ENCODE assay signal across 14 mouse cellular contexts in the genomic region with DNA sequence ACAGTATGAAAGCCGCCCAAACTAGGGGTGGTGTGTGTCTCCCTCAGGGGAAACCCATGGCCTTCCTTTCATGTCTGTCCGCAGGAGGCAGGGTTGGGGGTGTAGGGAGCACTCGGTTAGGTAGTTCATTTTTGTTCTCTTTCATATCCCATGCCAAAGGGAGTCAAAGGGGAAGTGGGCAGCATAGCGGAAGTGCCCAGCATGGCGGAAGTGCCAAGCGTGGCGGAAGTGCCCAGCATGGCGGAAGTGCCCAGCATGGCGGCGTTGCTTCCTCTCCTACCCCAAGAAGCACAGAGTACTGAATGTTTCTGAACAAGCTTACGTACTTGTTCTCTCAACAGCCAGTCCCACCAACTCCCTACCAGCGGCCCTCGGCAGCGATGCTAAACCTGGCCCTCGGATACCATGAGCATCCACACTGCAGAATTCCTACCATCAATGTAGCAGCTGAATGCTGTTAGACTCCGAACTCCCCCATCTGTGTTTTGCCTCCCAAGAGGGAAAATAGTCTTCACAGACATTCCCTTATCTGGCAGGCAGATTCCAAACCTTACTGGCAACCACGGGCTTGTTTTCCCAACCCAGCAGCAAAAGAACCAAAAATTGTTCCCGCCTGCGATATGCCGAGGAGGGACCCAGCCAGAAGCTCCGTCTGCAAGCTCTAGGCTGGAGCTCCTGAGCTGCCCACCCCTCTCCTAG.
DNase-seq lines count a peak whose midpoint lies in the region; ATAC-seq lines count a peak whose summit lies in the region.
"Had no signal": no experiment of that assay in that cellular context is flagged by ENCODE, and none has a peak within 500 bp of the region (broad histone marks: within the 10 kb centered on the region; RNA-seq: fewer than 3 reads in every experiment).

No protein-coding gene starts in this region.

- DNase-seq in heart, embryonic 10.5 days (ENCODE audit: low spot score) = peak; percentile 70
- DNase-seq in midbrain, embryonic 11.5 days (ENCODE audit: low spot score, missing footprints) = no peak
- DNase-seq in R1 (ENCODE audit: low read depth, low spot score) = peak; percentile 10
- DNase-seq in spleen, adult 18-20 months = no peak
- DNase-seq in kidney, adult 9 months = no peak
- DNase-seq: cerebellum, adult 9-10 months; kidney, postnatal 14 days had no signal

- WGBS in heart, embryonic 10.5 days = 80% methylated on average over 21 of the region's 21 CpGs
- WGBS in heart, embryonic 11.5 days (ENCODE audit: insufficient replicate concordance) = 76% methylated on average over 21 of the region's 21 CpGs
- 93% methylated on average over 21 of the region's 21 CpGs for WGBS in midbrain, embryonic 13.5 days
- 94% methylated on average over 21 of the region's 21 CpGs for WGBS in midbrain, embryonic 11.5 days
- 79% methylated on average over 21 of the region's 21 CpGs for WGBS in forebrain, embryonic 16.5 days

- no peak overlapping the region for H3K4me2 ChIP-seq in heart, embryonic 11.5 days
- no peak overlapping the region for H3K4me2 ChIP-seq in midbrain, embryonic 13.5 days (replicated peaks)
- no peak overlapping the region for H3K4me2 ChIP-seq in midbrain, embryonic 11.5 days
- no peak overlapping the region for H3K4me2 ChIP-seq in forebrain, embryonic 16.5 days (ENCODE audit: low read length)
- H3K4me2 ChIP-seq: liver, embryonic 12.5 days had no signal

- H3K36me3 ChIP-seq in heart, embryonic 10.5 days = no peaks in the 10 kb centered on the region
- H3K36me3 ChIP-seq in heart, embryonic 11.5 days (ENCODE audit: control insufficient read depth, insufficient read depth, low read length) = no peaks in the 10 kb centered on the region
- peaks cover 13% of the 10 kb centered on the region for H3K36me3 ChIP-seq in midbrain, embryonic 13.5 days
- H3K36me3 ChIP-seq in midbrain, embryonic 11.5 days (ENCODE audit: control insufficient read depth, insufficient read depth, low read length) = no peaks in the 10 kb centered on the region
- H3K36me3 ChIP-seq in forebrain, embryonic 16.5 days (ENCODE audit: control insufficient read depth, insufficient read depth) = no peaks in the 10 kb centered on the region
- H3K36me3 ChIP-seq: liver, embryonic 12.5 days had no signal

- no peak for ATAC-seq in heart, embryonic 11.5 days (replicated peaks; ENCODE audit: insufficient number of reproducible peaks, low FRiP score, low TSS enrichment)
- no peak for ATAC-seq in midbrain, embryonic 13.5 days
- ATAC-seq in midbrain, embryonic 11.5 days (ENCODE audit: low FRiP score) = no peak
- peak; percentile 52 for ATAC-seq in forebrain, embryonic 16.5 days
- ATAC-seq: activated CD4-positive, CD25-positive, alpha-beta regulatory T cell, adult 4 months; inflammation-experienced regulatory T-cells, adult 6 months; liver, embryonic 12.5 days; lung, postnatal 0 days had no signal

- 0 out of 2 replicates have a peak, but pooled peaks cover 4% of the 10 kb centered on the region for H3K4me1 ChIP-seq in heart, embryonic 10.5 days
- no peaks in the 10 kb centered on the region for H3K4me1 ChIP-seq in heart, embryonic 11.5 days (ENCODE audit: control insufficient read depth, insufficient read depth, low read length)
- H3K4me1 ChIP-seq in midbrain, embryonic 13.5 days (replicated peaks) = peaks cover 43% of the 10 kb centered on the region
- peaks cover 16% of the 10 kb centered on the region for H3K4me1 ChIP-seq in midbrain, embryonic 11.5 days (ENCODE audit: control insufficient read depth, insufficient read depth, low read length)
- H3K4me1 ChIP-seq in forebrain, embryonic 16.5 days (replicated peaks; ENCODE audit: control insufficient read depth, insufficient read depth, low read length) = peaks cover 24% of the 10 kb centered on the region
- H3K4me1 ChIP-seq: liver, embryonic 12.5 days had no signal

- H3K9ac ChIP-seq in heart, embryonic 11.5 days (ENCODE audit: low read depth, low read length) = no peak overlapping the region
- no peak overlapping the region for H3K9ac ChIP-seq in midbrain, embryonic 13.5 days (replicated peaks)
- no peak overlapping the region for H3K9ac ChIP-seq in midbrain, embryonic 11.5 days (ENCODE audit: low read length)
- no peak overlapping the region for H3K9ac ChIP-seq in forebrain, embryonic 16.5 days (replicated peaks; ENCODE audit: low read depth, low read length)
- H3K9ac ChIP-seq: liver, embryonic 12.5 days had no signal

- no peaks in the 10 kb centered on the region for H3K9me3 ChIP-seq in heart, embryonic 10.5 days
- no peaks in the 10 kb centered on the region; the same call in 1 of the 2 replicates for H3K9me3 ChIP-seq in heart, embryonic 11.5 days (replicated peaks; ENCODE audit: control insufficient read depth, low read length)
- H3K9me3 ChIP-seq in midbrain, embryonic 13.5 days = no peaks in the 10 kb centered on the region
- H3K9me3 ChIP-seq in midbrain, embryonic 11.5 days (ENCODE audit: control insufficient read depth, low read length) = no peaks in the 10 kb centered on the region; the same call in 1 of the 2 replicates
- no peaks in the 10 kb centered on the region for H3K9me3 ChIP-seq in forebrain, embryonic 16.5 days (ENCODE audit: control insufficient read depth, low read length)
- H3K9me3 ChIP-seq: liver, embryonic 12.5 days had no signal

- H3K27me3 ChIP-seq in heart, embryonic 10.5 days (ENCODE audit: insufficient read depth, poor library complexity, severe bottlenecking) = no peaks in the 10 kb centered on the region
- H3K27me3 ChIP-seq in heart, embryonic 11.5 days (ENCODE audit: control insufficient read depth, insufficient read depth, low read length) = no peaks in the 10 kb centered on the region
- H3K27me3 ChIP-seq in midbrain, embryonic 13.5 days = no peaks in the 10 kb centered on the region
- H3K27me3 ChIP-seq in midbrain, embryonic 11.5 days (ENCODE audit: control insufficient read depth, insufficient read depth, low read length) = no peaks in the 10 kb centered on the region
- H3K27me3 ChIP-seq in forebrain, embryonic 16.5 days (replicated peaks; ENCODE audit: control insufficient read depth, insufficient read depth, low read length) = no peaks in the 10 kb centered on the region
- H3K27me3 ChIP-seq: liver, embryonic 12.5 days had no signal

- H3K27ac ChIP-seq in heart, embryonic 10.5 days = no peak overlapping the region
- H3K27ac ChIP-seq in heart, embryonic 11.5 days (ENCODE audit: low read depth, low read length) = no peak overlapping the region
- peak overlapping the region; percentile 56 for H3K27ac ChIP-seq in midbrain, embryonic 13.5 days
- H3K27ac ChIP-seq in midbrain, embryonic 11.5 days (ENCODE audit: low read depth, low read length) = no peak overlapping the region
- no peak overlapping the region for H3K27ac ChIP-seq in forebrain, embryonic 16.5 days (ENCODE audit: low read length)
- H3K27ac ChIP-seq: liver, embryonic 12.5 days had no signal

- no peak overlapping the region for H3K4me3 ChIP-seq in heart, embryonic 10.5 days
- H3K4me3 ChIP-seq in heart, embryonic 11.5 days (ENCODE audit: low read depth, low read length) = no peak overlapping the region
- H3K4me3 ChIP-seq in midbrain, embryonic 13.5 days (replicated peaks) = no peak overlapping the region
- no peak overlapping the region for H3K4me3 ChIP-seq in midbrain, embryonic 11.5 days (ENCODE audit: low read depth, low read length)
- H3K4me3 ChIP-seq in forebrain, embryonic 16.5 days (replicated peaks; ENCODE audit: low read length) = no peak overlapping the region
- H3K4me3 ChIP-seq: liver, embryonic 12.5 days had no signal

Comparison
In these comparisons a context has a peak if more than half of its experiments do, and no peak if none do; other contexts are left out.
1. DNase-seq: peak in heart, embryonic 10.5 days (single experiment) and R1 (single experiment); none in midbrain, embryonic 11.5 days (single experiment), spleen, adult 18-20 months (0 of 2) and kidney, adult 9 months (single experiment).